Comparison of ENCODE assay signal across 8 mouse cellular contexts in the genomic region with DNA sequence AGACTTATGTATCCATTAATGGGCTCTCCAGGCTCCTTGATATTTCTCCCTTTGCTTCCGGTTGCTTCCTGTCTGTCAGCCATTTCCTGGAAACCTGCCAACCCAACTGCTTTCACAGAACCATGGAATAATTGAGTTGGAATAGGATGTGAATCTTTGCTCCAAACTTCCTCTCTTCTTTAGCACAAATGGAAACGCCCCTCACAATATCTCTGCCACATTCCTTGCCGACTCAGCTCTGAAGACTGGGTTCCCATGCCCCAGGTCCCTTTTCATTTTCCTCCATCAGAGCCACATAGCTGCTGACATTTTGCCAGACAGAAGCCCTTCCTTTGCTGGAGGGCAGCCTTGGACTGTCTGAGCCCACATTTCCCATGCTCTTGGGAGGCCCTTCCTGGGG.
DNase-seq lines count a peak whose midpoint lies in the region; ATAC-seq lines count a peak whose summit lies in the region.

No protein-coding gene starts in this region.

- peak overlapping the region; percentile 72; the same call in 1 of the 2 replicates for H3K27ac ChIP-seq in hindbrain, embryonic 13.5 days
- H3K27ac ChIP-seq in hindbrain, embryonic 11.5 days (ENCODE audit: low read depth, low read length), result no peak overlapping the region

- DNase-seq in hindbrain, embryonic 11.5 days (ENCODE audit: low spot score), result no peak
- DNase-seq in MN1 (ENCODE audit: low spot score), result peak; percentile 55
- DNase-seq in gastrocnemius, postnatal 4 days (ENCODE audit: low spot score in 2 of 2), result peak; percentile 58 to 81
- DNase-seq in kidney, postnatal 10 days, result peak; percentile 75
- DNase-seq in spleen, postnatal 4 days (ENCODE audit: low spot score in 2 of 2), result no peak
- DNase-seq in ovary, postnatal 36 days (ENCODE audit: low spot score), result no peak
- no peak for DNase-seq in layer of hippocampus, postnatal 10 days (ENCODE audit: low spot score in 2 of 2)

- H3K27me3 ChIP-seq in hindbrain, embryonic 13.5 days, result no peaks in the 10 kb centered on the region
- H3K27me3 ChIP-seq in hindbrain, embryonic 11.5 days (ENCODE audit: control insufficient read depth, insufficient read depth, low read length), result no peaks in the 10 kb centered on the region

- no peaks in the 10 kb centered on the region; the same call in 1 of the 2 replicates for H3K9me3 ChIP-seq in hindbrain, embryonic 13.5 days
- no peaks in the 10 kb centered on the region for H3K9me3 ChIP-seq in hindbrain, embryonic 11.5 days (ENCODE audit: control insufficient read depth, low read length)

- no peak overlapping the region for H3K9ac ChIP-seq in hindbrain, embryonic 13.5 days
- H3K9ac ChIP-seq in hindbrain, embryonic 11.5 days (ENCODE audit: low read depth, low read length), result no peak overlapping the region

- H3K4me1 ChIP-seq in hindbrain, embryonic 13.5 days (replicated peaks), result peaks cover 18% of the 10 kb centered on the region; the same call in 1 of the 2 replicates
- H3K4me1 ChIP-seq in hindbrain, embryonic 11.5 days (replicated peaks; ENCODE audit: control insufficient read depth, insufficient read depth, low read length), result no peaks in the 10 kb centered on the region

- no peak overlapping the region for H3K4me2 ChIP-seq in hindbrain, embryonic 13.5 days
- no peak overlapping the region for H3K4me2 ChIP-seq in hindbrain, embryonic 11.5 days (replicated peaks; ENCODE audit: low read depth, low read length)

- ATAC-seq in hindbrain, embryonic 13.5 days (ENCODE audit: low FRiP score), result no peak
- no peak for ATAC-seq in hindbrain, embryonic 11.5 days (ENCODE audit: low FRiP score)

- 48% methylated on average over 3 of the region's 3 CpGs for WGBS in hindbrain, embryonic 13.5 days
- 76% methylated on average over 3 of the region's 3 CpGs for WGBS in hindbrain, embryonic 11.5 days

- no peaks in the 10 kb centered on the region for H3K36me3 ChIP-seq in hindbrain, embryonic 13.5 days
- no peaks in the 10 kb centered on the region for H3K36me3 ChIP-seq in hindbrain, embryonic 11.5 days (ENCODE audit: control insufficient read depth, insufficient read depth, low read length)

- no peak overlapping the region for H3K4me3 ChIP-seq in hindbrain, embryonic 13.5 days
- H3K4me3 ChIP-seq in hindbrain, embryonic 11.5 days (ENCODE audit: low read depth, low read length), result no peak overlapping the region

Comparison
In these comparisons a context has a peak if more than half of its experiments do, and no peak if none do; other contexts are left out.
1. DNase-seq: peak in MN1 (single experiment), gastrocnemius, postnatal 4 days (2 of 2) and kidney, postnatal 10 days (single experiment); none in hindbrain, embryonic 11.5 days (single experiment), spleen, postnatal 4 days (0 of 2), ovary, postnatal 36 days (single experiment) and layer of hippocampus, postnatal 10 days (0 of 2).